Mouse (Mus musculus) hindbrain, embryonic 11.5 days (tissue): ENCODE measurements around the gene Plcb1. TPM values are rescaled to one million over a fixed set of nuclear protein-coding genes. Genes with fewer than 3 reads are reported as not detected.

ENCODE experiments used
- ATAC-seq: fragments of 200-750 bp; cut with Nextera tagmentation; 2 replicates; pipeline ENCODE4 v1.8.0; 2017; ENCODE audit warnings: mild to moderate bottlenecking, moderate TSS enrichment, moderate library complexity; ENCODE audit not compliant: low FRiP score
- DNase-seq: peaks from one replicate; pipeline ENCODE4 v3.0.0-alpha.2; 2015; ENCODE audit warnings: low spot score
- H3K27ac ChIP-seq: fragments of 300-500 bp; sonication (generic); 2 replicates; pipeline ENCODE4 v1.5.1; 2014; ENCODE audit warnings: mild to moderate bottlenecking, low read depth, low read length
- H3K27me3 ChIP-seq: fragments of 300-500 bp; sonication (generic); 2 replicates; pipeline ENCODE4 v1.6.1; 2014; ENCODE audit warnings: mild to moderate bottlenecking, low read length, moderate library complexity, mixed read lengths; ENCODE audit not compliant: control insufficient read depth, insufficient read depth
- H3K36me3 ChIP-seq: fragments of 300-500 bp; sonication (generic); 2 replicates; pipeline ENCODE4 v1.6.1; 2014; ENCODE audit warnings: mild to moderate bottlenecking, low read length, moderate library complexity, mixed read lengths; ENCODE audit not compliant: control insufficient read depth, insufficient read depth
- H3K4me1 ChIP-seq: fragments of 300-500 bp; sonication (generic); replicated peaks from 2 replicates; pipeline ENCODE4 v1.6.1; 2014; ENCODE audit warnings: low read length, mixed read lengths; ENCODE audit not compliant: control insufficient read depth, insufficient read depth
- H3K4me2 ChIP-seq: fragments of 300-500 bp; sonication (generic); replicated peaks from 2 replicates; pipeline ENCODE4 v1.6.1; 2014; ENCODE audit warnings: mild to moderate bottlenecking, low read depth, low read length
- H3K4me3 ChIP-seq: fragments of 300-500 bp; sonication (generic); 2 replicates; pipeline ENCODE4 v1.5.1; 2014; ENCODE audit warnings: low read depth, low read length
- H3K9ac ChIP-seq: fragments of 300-500 bp; sonication (generic); 2 replicates; pipeline ENCODE4 v1.6.1; 2014; ENCODE audit warnings: low read depth, low read length
- H3K9me3 ChIP-seq: fragments of 300-500 bp; sonication (generic); 2 replicates; pipeline ENCODE4 v1.6.1; 2016; ENCODE audit warnings: low read length; ENCODE audit not compliant: control insufficient read depth
- whole genome bisulfite sequencing: fragments of 180-500 bp; shearing (Covaris S2); extraction: QIAGEN DNeasy Blood & Tissue Kit; methylation state at CpG from one replicate; pipeline ENCODE4 v1.1.7; 2014; 5-methylcytosine and 5-hydroxymethylcytosine counted together
- polyA plus RNA-seq: library from polyadenylated mRNA; unstranded; fragments of >200 nt; fragmentation: Nextera tagmentation; extraction: Ambion mirVana; gene quantifications from 2 replicates; pipeline ENCODE4 v1.2.1, GENCODE M21; 2014

The Plcb1 gene
- polyA plus RNA-seq, 1 experiment from 2014 or later, result 10.7 TPM

DNA sequence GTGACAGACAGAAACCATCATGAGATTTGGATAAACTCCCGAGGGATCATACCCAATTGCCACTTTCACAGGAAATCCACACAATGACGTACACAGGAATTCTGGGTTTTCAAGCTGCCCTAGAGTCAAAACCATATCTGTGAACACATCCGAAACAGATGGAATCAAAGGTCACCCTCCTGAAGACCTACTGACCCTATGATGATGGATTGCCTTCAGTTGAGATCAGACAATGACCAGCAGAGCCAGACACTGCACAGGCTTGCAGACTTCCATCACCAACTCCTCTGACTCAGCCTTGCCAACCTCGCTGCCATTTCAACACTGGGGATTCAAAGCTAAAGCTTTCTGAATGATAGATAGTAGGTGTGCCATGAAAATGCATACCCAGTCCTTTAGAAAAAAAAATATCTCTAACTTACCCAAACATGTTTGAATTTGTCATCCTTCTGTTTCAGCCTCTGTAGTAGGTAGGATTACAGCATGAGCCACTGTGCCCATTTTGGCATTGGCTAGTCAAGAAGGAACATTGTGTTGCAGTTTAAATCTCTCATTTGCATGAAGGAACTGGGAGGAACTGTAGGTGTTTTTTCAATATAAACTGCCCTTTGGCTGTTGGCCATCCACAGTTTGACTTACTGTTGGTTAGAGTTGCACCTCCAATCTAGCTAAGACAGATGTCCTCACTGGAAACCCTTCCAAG, 429.0 kb downstream of the Plcb1 start:
- 46% methylated on average over 4 of the region's 4 CpGs for WGBS

DNA sequence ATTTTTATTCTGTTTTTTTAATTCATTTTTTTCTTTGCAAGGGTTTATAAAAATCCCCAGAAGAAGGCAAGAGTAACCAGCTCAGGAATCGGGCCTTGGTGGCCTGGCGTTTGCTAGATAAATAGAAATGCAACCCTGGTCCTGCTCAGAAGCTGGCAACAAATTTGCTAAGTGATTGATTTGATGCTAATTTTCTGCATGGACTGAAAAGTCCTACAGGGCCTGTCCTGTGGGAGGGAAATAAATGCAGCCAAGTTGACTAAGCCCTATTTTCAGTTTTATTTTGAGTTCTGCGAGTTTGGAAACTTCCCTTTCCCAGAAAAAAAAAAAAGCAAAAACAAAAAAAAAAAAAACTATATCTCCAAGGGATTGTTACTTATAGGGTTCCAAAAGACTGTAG, 433.5 kb downstream of the Plcb1 start:
- no peak for ATAC-seq
- Histone ChIP-seq H3K4me2 (no peak overlapping the region), H3K36me3 (no peaks in the 10 kb centered on the region), H3K27me3 (no peaks in the 10 kb centered on the region), H3K9me3 (no peaks in the 10 kb centered on the region), H3K4me3 (no peak overlapping the region), H3K9ac (no peak overlapping the region), H3K4me1 (no peaks in the 10 kb centered on the region), H3K27ac (no peak overlapping the region)
- 79% methylated on average over 3 of the region's 3 CpGs for WGBS
- no peak for DNase-seq

More for the DNA sequence above, 429.0 kb downstream of the Plcb1 start:
- no peak overlapping the region for H3K4me3 ChIP-seq
- ATAC-seq, result no peak
- no peak overlapping the region for H3K27ac ChIP-seq
- no peaks in the 10 kb centered on the region for H3K9me3 ChIP-seq
- H3K9ac ChIP-seq, result no peak overlapping the region
- H3K4me2 ChIP-seq, result no peak overlapping the region
- no peaks in the 10 kb centered on the region for H3K36me3 ChIP-seq
- H3K27me3 ChIP-seq, result no peaks in the 10 kb centered on the region
- no peaks in the 10 kb centered on the region for H3K4me1 ChIP-seq
- no peak for DNase-seq

DNA sequence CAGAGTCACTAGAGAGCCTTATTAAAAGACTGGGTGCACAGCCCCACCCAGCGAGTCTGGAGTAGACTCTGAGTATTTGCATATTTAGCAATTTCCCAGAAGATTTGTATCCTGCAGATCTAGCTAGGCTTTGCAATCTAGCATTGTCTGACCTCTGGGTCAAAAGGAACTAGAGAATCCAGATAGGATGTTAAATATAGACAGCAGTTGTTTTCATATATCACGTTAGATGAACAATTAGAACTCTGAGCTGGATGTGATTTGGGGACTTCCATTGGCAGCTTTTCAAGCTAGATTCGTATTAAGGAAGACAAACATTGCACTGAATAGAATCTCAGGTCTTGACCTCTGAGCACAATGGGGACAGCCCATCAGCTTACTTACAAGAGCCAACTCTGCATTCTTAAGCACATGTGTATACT, 439.7 kb downstream of the Plcb1 start:
- Histone ChIP-seq H3K4me1 (no peaks in the 10 kb centered on the region), H3K27me3 (no peaks in the 10 kb centered on the region; the same call in 1 of the 2 replicates), H3K27ac (no peak overlapping the region), H3K9me3 (no peaks in the 10 kb centered on the region), H3K4me3 (no peak overlapping the region), H3K4me2 (no peak overlapping the region), H3K9ac (no peak overlapping the region), H3K36me3 (no peaks in the 10 kb centered on the region)
- WGBS, result 66% methylated on average over 3 of the region's 3 CpGs
- DNase-seq (no peak), ATAC-seq (no peak)

DNA sequence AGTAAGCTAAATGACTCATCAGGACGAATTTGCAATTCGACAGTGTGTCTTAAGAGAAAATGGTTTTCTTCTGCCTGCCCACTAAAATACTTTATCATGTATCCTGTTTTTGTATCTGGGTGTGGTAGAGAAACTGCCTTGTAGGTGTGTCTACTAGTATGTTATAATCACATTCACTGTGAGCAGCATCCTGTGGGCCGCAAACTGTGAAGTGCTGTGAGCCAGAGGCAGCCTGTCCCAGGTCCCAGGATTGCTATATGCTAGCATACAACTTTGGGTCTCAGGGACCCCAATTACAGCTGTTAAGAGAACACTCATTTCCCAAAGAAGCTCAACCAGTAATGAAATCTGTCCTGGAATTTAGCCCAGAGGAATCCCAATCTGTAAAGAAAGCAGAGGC, 444.4 kb downstream of the Plcb1 start:
- Histone ChIP-seq H3K9me3 (no peaks in the 10 kb centered on the region), H3K9ac (no peak overlapping the region), H3K27ac (no peak overlapping the region), H3K36me3 (no peaks in the 10 kb centered on the region), H3K4me1 (no peaks in the 10 kb centered on the region), H3K4me2 (no peak overlapping the region), H3K27me3 (no peaks in the 10 kb centered on the region; the same call in 1 of the 2 replicates), H3K4me3 (no peak overlapping the region)
- DNase-seq, result no peak
- ATAC-seq, result no peak
- WGBS, result 89% methylated on average over 3 of the region's 3 CpGs

DNA sequence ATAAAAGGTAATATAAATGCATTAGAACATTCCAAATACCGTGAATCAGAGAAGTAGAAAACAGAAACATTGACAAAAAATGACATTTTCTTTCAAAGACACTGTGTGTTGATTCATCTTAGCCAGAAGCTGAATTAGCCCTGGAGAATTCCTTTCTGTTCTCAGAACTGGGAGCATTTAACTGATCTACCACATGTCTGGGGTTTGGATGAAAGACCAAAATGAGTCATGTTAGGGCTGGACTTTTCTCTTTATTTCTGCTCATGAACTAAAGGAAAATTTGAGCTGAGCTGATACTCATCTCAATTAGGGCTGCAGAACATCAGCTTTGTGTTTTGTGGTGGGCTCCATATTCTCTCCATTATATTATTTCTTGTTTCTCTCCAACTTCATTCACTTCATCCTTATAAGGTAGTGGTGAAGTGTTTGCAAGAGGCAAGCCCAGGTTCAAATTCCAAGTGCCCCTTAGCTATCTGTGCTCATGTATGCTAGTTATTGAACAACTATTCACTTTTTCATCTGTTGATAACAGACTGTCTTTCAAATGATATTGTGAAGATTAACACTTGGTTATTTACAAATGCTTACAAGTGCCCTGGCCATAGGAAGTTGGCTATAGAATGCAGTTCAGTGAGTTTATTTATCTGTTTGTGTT, 456.9 kb downstream of the Plcb1 start:
- ATAC-seq (no peak), DNase-seq (no peak)
- Histone ChIP-seq H3K4me2 (no peak overlapping the region), H3K27ac (no peak overlapping the region), H3K9ac (no peak overlapping the region), H3K27me3 (no peaks in the 10 kb centered on the region), H3K4me3 (no peak overlapping the region), H3K36me3 (no peaks in the 10 kb centered on the region), H3K9me3 (no peaks in the 10 kb centered on the region), H3K4me1 (no peaks in the 10 kb centered on the region)
- WGBS, result 87% methylated on average over 1 of the region's 1 CpGs

DNA sequence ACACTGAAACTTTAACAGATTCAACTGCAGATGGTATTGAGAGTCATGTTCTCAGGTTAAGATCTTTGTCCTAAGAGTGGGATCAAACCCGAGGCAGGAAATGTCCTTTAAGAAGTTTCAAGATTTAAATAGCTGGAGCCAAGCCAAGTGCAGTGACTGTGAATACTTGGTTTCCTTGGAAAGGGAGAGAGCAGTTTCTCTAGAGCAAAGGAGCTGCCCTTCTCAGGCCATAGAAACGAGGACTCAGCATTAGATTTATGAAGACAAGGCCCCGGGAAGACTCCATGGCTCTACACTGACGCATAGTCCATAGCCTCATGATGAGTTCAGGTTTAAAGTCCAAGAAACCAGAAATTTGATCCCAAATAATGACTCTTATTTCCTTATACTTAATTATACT, 457.9 kb downstream of the Plcb1 start:
- DNase-seq, result no peak
- no peak for ATAC-seq
- H3K9me3 ChIP-seq, result no peaks in the 10 kb centered on the region
- no peaks in the 10 kb centered on the region for H3K4me1 ChIP-seq
- H3K4me2 ChIP-seq, result no peak overlapping the region
- no peaks in the 10 kb centered on the region for H3K27me3 ChIP-seq
- no peak overlapping the region for H3K9ac ChIP-seq
- H3K4me3 ChIP-seq, result no peak overlapping the region
- 79% methylated on average over 4 of the region's 4 CpGs for WGBS
- no peak overlapping the region for H3K27ac ChIP-seq
- H3K36me3 ChIP-seq, result no peaks in the 10 kb centered on the region

DNA sequence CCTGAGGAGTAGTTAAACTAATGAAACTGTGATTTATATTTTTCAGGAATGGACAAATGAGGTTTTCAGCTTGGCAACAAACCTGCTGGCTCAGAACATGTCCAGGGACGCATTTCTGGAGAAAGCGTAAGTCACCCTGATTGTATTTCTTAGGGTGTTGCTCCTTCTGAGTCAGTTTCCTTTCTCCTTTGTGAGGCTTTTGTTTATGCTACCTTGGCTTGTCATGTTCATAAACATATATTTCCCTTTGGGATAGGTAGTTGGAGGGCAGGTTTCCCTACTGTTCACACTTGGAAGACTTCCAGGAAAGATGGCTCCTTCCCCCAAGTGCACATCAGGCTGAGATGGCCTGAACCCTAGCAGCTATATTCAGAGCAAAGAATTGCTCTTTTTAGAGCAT, 464.1 kb downstream of the Plcb1 start:
- ATAC-seq, result no peak
- Histone ChIP-seq H3K4me1 (no peaks in the 10 kb centered on the region), H3K36me3 (no peaks in the 10 kb centered on the region), H3K9me3 (no peaks in the 10 kb centered on the region), H3K4me3 (no peak overlapping the region), H3K27ac (no peak overlapping the region), H3K27me3 (no peaks in the 10 kb centered on the region), H3K4me2 (no peak overlapping the region), H3K9ac (no peak overlapping the region)
- no peak for DNase-seq
- WGBS, result 80% methylated on average over 2 of the region's 2 CpGs

DNA sequence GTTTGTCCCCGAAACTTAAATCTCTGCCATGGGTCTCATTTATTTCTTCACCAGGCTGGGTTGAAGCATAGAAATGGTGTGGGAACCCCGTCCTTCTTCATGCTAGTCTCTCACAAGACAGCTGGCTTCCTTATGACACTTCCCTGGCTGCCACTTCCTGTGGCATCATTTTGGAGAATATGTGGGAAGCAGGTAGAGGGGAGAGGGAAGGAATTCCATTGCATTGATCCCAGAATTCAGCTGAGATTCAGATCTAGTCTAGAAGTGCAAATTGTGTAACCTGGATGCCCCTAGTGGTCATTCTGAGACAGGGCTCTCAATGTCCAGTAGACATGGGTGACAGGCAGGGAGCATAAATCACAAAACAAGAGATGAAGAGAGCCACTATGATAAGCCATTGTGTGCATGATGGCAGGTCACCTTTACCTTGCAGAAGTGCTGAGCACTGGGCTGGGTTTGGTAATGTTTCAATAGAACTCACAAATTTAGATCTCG, 466.0 kb downstream of the Plcb1 start:
- Histone ChIP-seq H3K4me2 (no peak overlapping the region), H3K27ac (no peak overlapping the region), H3K36me3 (no peaks in the 10 kb centered on the region), H3K9ac (no peak overlapping the region), H3K9me3 (no peaks in the 10 kb centered on the region), H3K27me3 (no peaks in the 10 kb centered on the region), H3K4me3 (no peak overlapping the region), H3K4me1 (no peaks in the 10 kb centered on the region)
- DNase-seq, result no peak
- no peak for ATAC-seq
- WGBS, result 92% methylated on average over 3 of the region's 3 CpGs

DNA sequence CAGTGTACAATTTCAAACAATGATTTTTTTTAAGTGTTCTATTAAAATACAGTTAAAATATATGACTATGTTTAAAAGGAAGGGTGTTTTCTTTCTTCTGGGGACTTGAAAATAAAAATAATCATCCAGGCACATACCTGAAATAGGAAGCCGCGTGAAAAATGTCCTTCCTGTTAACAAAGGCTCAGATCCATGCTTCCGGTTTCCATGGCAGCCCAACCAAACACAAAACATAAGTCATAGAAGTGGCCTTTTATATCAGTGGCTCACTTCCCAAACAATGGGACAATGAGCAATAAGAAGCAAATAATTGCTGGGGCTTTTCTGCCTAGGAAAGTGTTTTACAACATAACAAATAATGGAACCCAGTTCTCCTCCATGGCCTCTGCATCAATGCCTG, 473.3 kb downstream of the Plcb1 start:
- Histone ChIP-seq H3K9me3 (no peaks in the 10 kb centered on the region), H3K4me1 (no peaks in the 10 kb centered on the region), H3K9ac (no peak overlapping the region), H3K36me3 (no peaks in the 10 kb centered on the region), H3K27me3 (no peaks in the 10 kb centered on the region), H3K27ac (no peak overlapping the region), H3K4me3 (no peak overlapping the region), H3K4me2 (no peak overlapping the region)
- ATAC-seq, result no peak
- DNase-seq, result peak; percentile 11
- WGBS, result 65% methylated on average over 3 of the region's 3 CpGs
